25 mouse cellular contexts compared by ENCODE assay signal in the genomic region with DNA sequence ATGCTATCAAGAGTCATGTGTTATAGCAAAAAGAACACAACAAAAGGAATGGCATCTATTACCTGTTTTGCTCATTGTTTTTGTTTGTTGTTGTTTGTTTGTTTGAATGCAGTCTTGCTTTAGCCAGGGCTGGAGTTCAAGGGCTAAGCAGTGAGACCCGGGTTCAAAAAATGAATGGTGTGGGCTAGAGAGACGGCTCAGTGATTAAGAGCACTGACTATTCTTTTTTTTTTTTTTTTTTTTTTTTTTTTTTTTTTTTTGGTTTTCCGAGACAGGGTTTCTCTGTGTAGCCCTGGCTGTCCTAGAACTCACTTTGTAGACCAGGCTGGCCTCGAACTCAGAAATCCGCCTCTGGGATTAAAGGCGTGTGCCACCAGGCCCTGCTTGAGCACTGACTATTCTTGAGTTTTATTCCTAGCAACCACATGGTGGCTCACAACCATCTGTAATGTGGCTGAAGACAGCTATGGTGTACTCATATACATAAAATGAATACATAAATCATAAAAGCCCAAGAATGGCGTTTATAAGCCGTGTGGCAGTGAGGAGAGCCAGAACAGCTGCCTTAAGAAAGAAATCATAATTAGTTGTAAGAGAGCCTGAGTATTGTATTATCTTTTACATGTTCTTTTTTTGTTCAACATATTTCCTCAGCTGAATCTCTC. TPM values are rescaled to one million over a fixed set of nuclear protein-coding genes. Genes with fewer than 3 reads are reported as not detected.
DNase-seq lines count a peak whose midpoint lies in the region; ATAC-seq and TF ChIP-seq lines count a peak whose summit lies in the region.
"Had no signal": no experiment of that assay in that cellular context is flagged by ENCODE, and none has a peak within 500 bp of the region (broad histone marks: within the 10 kb centered on the region; RNA-seq: fewer than 3 reads in every experiment).

No protein-coding gene starts in this region.

- no peaks in the 10 kb centered on the region for H3K4me1 ChIP-seq in forebrain, embryonic 14.5 days (ENCODE audit: control insufficient read depth, insufficient read depth, low read length)
- H3K4me1 ChIP-seq in forebrain, embryonic 12.5 days = no peaks in the 10 kb centered on the region
- H3K4me1 ChIP-seq in kidney, postnatal 0 days (replicated peaks; ENCODE audit: insufficient read depth, low read length) = no peaks in the 10 kb centered on the region
- H3K4me1 ChIP-seq in lung, embryonic 16.5 days (replicated peaks; ENCODE audit: control insufficient read depth, insufficient read depth, low read length) = no peaks in the 10 kb centered on the region
- H3K4me1 ChIP-seq in MEL (ENCODE audit: control insufficient read depth in 1 of 2, insufficient read depth in 2 of 2, low read length in 2 of 2) = no peaks in the 10 kb centered on the region
- H3K4me1 ChIP-seq: embryonic facial prominence, embryonic 15.5 days had no signal

- WGBS in forebrain, embryonic 14.5 days = 88% methylated on average over 7 of the region's 8 CpGs
- WGBS in forebrain, embryonic 12.5 days = 85% methylated on average over 8 of the region's 8 CpGs
- WGBS in kidney, postnatal 0 days = 72% methylated on average over 8 of the region's 8 CpGs
- 67% methylated on average over 7 of the region's 8 CpGs for WGBS in lung, embryonic 16.5 days

- ATAC-seq in forebrain, embryonic 14.5 days = no peak
- ATAC-seq in forebrain, embryonic 12.5 days (ENCODE audit: low FRiP score) = no peak
- no peak for ATAC-seq in kidney, postnatal 0 days (replicated peaks; ENCODE audit: low FRiP score, low read depth)
- ATAC-seq in lung, embryonic 16.5 days (ENCODE audit: low read depth) = peak; percentile 73
- ATAC-seq: CD4-positive, CD25-positive, alpha-beta regulatory T cell, adult 4 months had no signal

- no peak for TF ChIP-seq EP300 in MEL (IDR thresholded peaks at IDR 0.05; ENCODE audit: low read depth in 1 of 2, low read length in 2 of 2)

- TF ChIP-seq CTCF in kidney, postnatal 0 days (IDR thresholded peaks at IDR 0.05; ENCODE audit: low read depth) = peak; percentile 23; the same call in 1 of the 2 replicates
- TF ChIP-seq CTCF in MEL (IDR thresholded peaks at IDR 0.05 in 2 of 3, conservative IDR thresholded peaks at IDR 0.05 in 1 of 3; ENCODE audit: control insufficient read depth in 1 of 3, insufficient read depth in 1 of 3, low read depth in 2 of 3, low read length in 3 of 3, poor library complexity in 1 of 3, severe bottlenecking in 1 of 3) = peak in 1 of 3 experiments; percentile 26; a peak in 2 of 6 replicates

- no peak overlapping the region for H3K9ac ChIP-seq in forebrain, embryonic 14.5 days (ENCODE audit: low read length)
- no peak overlapping the region for H3K9ac ChIP-seq in forebrain, embryonic 12.5 days
- H3K9ac ChIP-seq in kidney, postnatal 0 days (ENCODE audit: low read depth, low read length) = no peak overlapping the region
- H3K9ac ChIP-seq in lung, embryonic 16.5 days (ENCODE audit: low read length) = no peak overlapping the region
- H3K9ac ChIP-seq in MEL (ENCODE audit: control insufficient read depth, low read depth, low read length, poor library complexity, severe bottlenecking) = no peak overlapping the region
- H3K9ac ChIP-seq: embryonic facial prominence, embryonic 15.5 days; heart, embryonic 15.5 days; hindbrain, embryonic 14.5 days had no signal

- 0 out of 2 replicates have a peak, but pooled peaks cover 4% of the 10 kb centered on the region for H3K9me3 ChIP-seq in forebrain, embryonic 14.5 days (replicated peaks; ENCODE audit: control insufficient read depth, low read length)
- no peaks in the 10 kb centered on the region; the same call in 1 of the 2 replicates for H3K9me3 ChIP-seq in forebrain, embryonic 12.5 days
- no peaks in the 10 kb centered on the region for H3K9me3 ChIP-seq in kidney, postnatal 0 days (replicated peaks; ENCODE audit: low read length)
- peaks cover 9% of the 10 kb centered on the region for H3K9me3 ChIP-seq in lung, embryonic 16.5 days (ENCODE audit: control insufficient read depth, low read length)
- no peaks in the 10 kb centered on the region for H3K9me3 ChIP-seq in MEL (replicated peaks; ENCODE audit: insufficient read depth, low read length)
- H3K9me3 ChIP-seq: embryonic facial prominence, embryonic 15.5 days; heart, embryonic 15.5 days had no signal

- no peak for TF ChIP-seq POLR2A in MEL (IDR thresholded peaks at IDR 0.05; ENCODE audit: control insufficient read depth in 1 of 2, insufficient read depth in 1 of 2, low read depth in 1 of 2, low read length in 2 of 2, poor library complexity in 1 of 2)

- no peak; the same call in 1 of the 2 replicates for TF ChIP-seq RAD21 in MEL (IDR thresholded peaks at IDR 0.05; ENCODE audit: low read depth, low read length)

- H3K27me3 ChIP-seq in forebrain, embryonic 14.5 days (replicated peaks; ENCODE audit: control insufficient read depth, insufficient read depth, low read length) = no peaks in the 10 kb centered on the region
- H3K27me3 ChIP-seq in forebrain, embryonic 12.5 days = no peaks in the 10 kb centered on the region
- no peaks in the 10 kb centered on the region for H3K27me3 ChIP-seq in kidney, postnatal 0 days (ENCODE audit: insufficient read depth, low read length)
- H3K27me3 ChIP-seq in lung, embryonic 16.5 days (ENCODE audit: control insufficient read depth, insufficient read depth, low read depth, low read length) = no peaks in the 10 kb centered on the region
- no peaks in the 10 kb centered on the region for H3K27me3 ChIP-seq in MEL (ENCODE audit: control insufficient read depth in 1 of 2, insufficient read depth in 2 of 2, low read length in 2 of 2)
- H3K27me3 ChIP-seq: embryonic facial prominence, embryonic 15.5 days; heart, embryonic 15.5 days had no signal

- no peaks in the 10 kb centered on the region for H3K79me2 ChIP-seq in MEL (ENCODE audit: control insufficient read depth, insufficient read depth, low read length, poor library complexity)

- H3K4me3 ChIP-seq in forebrain, embryonic 14.5 days (ENCODE audit: low read depth, low read length) = no peak overlapping the region
- H3K4me3 ChIP-seq in forebrain, embryonic 12.5 days (replicated peaks) = no peak overlapping the region
- no peak overlapping the region for H3K4me3 ChIP-seq in kidney, postnatal 0 days (replicated peaks; ENCODE audit: low read depth, low read length)
- H3K4me3 ChIP-seq in lung, embryonic 16.5 days (ENCODE audit: low read length) = no peak overlapping the region
- H3K4me3 ChIP-seq in MEL (ENCODE audit: control insufficient read depth in 1 of 2, insufficient read depth in 1 of 2, low read depth in 2 of 2, low read length in 2 of 2) = no peak overlapping the region
- H3K4me3 ChIP-seq: embryonic facial prominence, embryonic 15.5 days; erythroblast, embryonic 14.5 days; forebrain, embryonic 10.5 days; heart, embryonic 15.5 days; hindbrain, embryonic 10.5 days had no signal

- H3K27ac ChIP-seq in forebrain, embryonic 14.5 days (ENCODE audit: low read depth, low read length) = no peak overlapping the region
- H3K27ac ChIP-seq in forebrain, embryonic 12.5 days = no peak overlapping the region
- no peak overlapping the region for H3K27ac ChIP-seq in kidney, postnatal 0 days
- H3K27ac ChIP-seq in lung, embryonic 16.5 days (ENCODE audit: low read length) = no peak overlapping the region
- no peak overlapping the region for H3K27ac ChIP-seq in MEL (ENCODE audit: control insufficient read depth, low read depth, low read length)
- H3K27ac ChIP-seq: embryonic facial prominence, embryonic 15.5 days; forebrain, embryonic 10.5 days; heart, embryonic 15.5 days; hindbrain, embryonic 10.5 days; hindbrain, embryonic 14.5 days had no signal

- no peak overlapping the region for H3K4me2 ChIP-seq in forebrain, embryonic 14.5 days (ENCODE audit: low read length)
- H3K4me2 ChIP-seq in forebrain, embryonic 12.5 days = no peak overlapping the region
- no peak overlapping the region for H3K4me2 ChIP-seq in kidney, postnatal 0 days (ENCODE audit: low read length)
- no peak overlapping the region for H3K4me2 ChIP-seq in lung, embryonic 16.5 days (ENCODE audit: low read depth, low read length)
- H3K4me2 ChIP-seq: embryonic facial prominence, embryonic 15.5 days; heart, embryonic 11.5 days; hindbrain, embryonic 14.5 days had no signal

- H3K36me3 ChIP-seq in forebrain, embryonic 14.5 days (ENCODE audit: control insufficient read depth, insufficient read depth, low read length) = no peaks in the 10 kb centered on the region
- H3K36me3 ChIP-seq in forebrain, embryonic 12.5 days (replicated peaks) = no peaks in the 10 kb centered on the region
- no peaks in the 10 kb centered on the region for H3K36me3 ChIP-seq in kidney, postnatal 0 days (ENCODE audit: insufficient read depth, low read length)
- no peaks in the 10 kb centered on the region for H3K36me3 ChIP-seq in lung, embryonic 16.5 days (ENCODE audit: control insufficient read depth, insufficient read depth, low read length)
- no peaks in the 10 kb centered on the region for H3K36me3 ChIP-seq in MEL (ENCODE audit: control insufficient read depth in 1 of 2, insufficient read depth in 2 of 2, low read length in 2 of 2)
- H3K36me3 ChIP-seq: embryonic facial prominence, embryonic 15.5 days; forebrain, embryonic 10.5 days; heart, embryonic 15.5 days; hindbrain, embryonic 10.5 days had no signal

- peak; percentile 12 for DNase-seq in forebrain, embryonic 14.5 days (ENCODE audit: low spot score)
- peak; percentile 27 for DNase-seq in kidney, postnatal 0 days (ENCODE audit: low spot score)
- no peak for DNase-seq in kidney, adult 18-20 months
- no peak for DNase-seq in lung, adult 18-20 months
- DNase-seq in MEL (ENCODE audit: low read depth, low spot score) = no peak
- no peak for DNase-seq in frontal cortex, postnatal 36 days (ENCODE audit: low spot score in 2 of 2)
- DNase-seq: adrenal gland, postnatal 10 days; B cell, adult 2 months; cerebellum, adult 11 months; cerebellum, adult 8-10 months; cerebellum, postnatal 14 days; embryo, embryonic 11 days; gastrocnemius, postnatal 10 days; heart, adult 18-20 months; heart, postnatal 14 days had no signal

RNA-seq across cellular contexts. Expression of a gene that starts 15.9 kb away (rescaled TPM):
- polyA plus RNA-seq in forebrain, embryonic 14.5 days (2014; fragmentation: Nextera tagmentation; extraction: Ambion mirVana) = 1,444 and 1,603 TPM in 2 replicates
- 1,436 and 1,495 TPM in 2 replicates for polyA plus RNA-seq in forebrain, embryonic 12.5 days (2016; fragmentation: Nextera tagmentation; extraction: Ambion mirVana)
- polyA plus RNA-seq in kidney, postnatal 0 days (2015; fragmentation: Nextera tagmentation; extraction: Ambion mirVana) = 707 and 805 TPM in 2 replicates
- 833 and 905 TPM in 2 replicates for polyA plus RNA-seq in lung, embryonic 16.5 days (2015; fragmentation: Nextera tagmentation; extraction: Ambion mirVana)
- total RNA-seq in MEL (2012; rRNA removed) = 303 and 356 TPM in 2 replicates
- polyA plus RNA-seq in MEL (2012; ENCODE audit: insufficient read depth in 1 of 2, insufficient read length in 2 of 2, low read depth in 1 of 2, low replicate concordance in 2 of 2, missing spikeins in 1 of 2) = 100 to 1,000 TPM; 755 to 855 TPM

RNA-seq across cellular contexts. Expression of a gene that starts 37.7 kb away (rescaled TPM):
- polyA plus RNA-seq in forebrain, embryonic 14.5 days (2014; fragmentation: Nextera tagmentation; extraction: Ambion mirVana) = 105 and 109 TPM in 2 replicates
- polyA plus RNA-seq in forebrain, embryonic 12.5 days (2016; fragmentation: Nextera tagmentation; extraction: Ambion mirVana) = 139 and 146 TPM in 2 replicates
- polyA plus RNA-seq in kidney, postnatal 0 days (2015; fragmentation: Nextera tagmentation; extraction: Ambion mirVana) = 106 and 112 TPM in 2 replicates
- 108 and 112 TPM in 2 replicates for polyA plus RNA-seq in lung, embryonic 16.5 days (2015; fragmentation: Nextera tagmentation; extraction: Ambion mirVana)
- total RNA-seq in MEL (2012; rRNA removed) = 68.0 and 68.4 TPM in 2 replicates
- polyA plus RNA-seq in MEL (2012; ENCODE audit: insufficient read depth in 1 of 2, insufficient read length in 2 of 2, low read depth in 1 of 2, low replicate concordance in 2 of 2, missing spikeins in 1 of 2) = 10 to 100 TPM; 33.8 to 66.2 TPM

Comparison
In these comparisons a context has a peak if more than half of its experiments do, and no peak if none do; other contexts are left out.
1. DNase-seq: peak in forebrain, embryonic 14.5 days (single experiment) and kidney, postnatal 0 days (single experiment); none in kidney, adult 18-20 months (single experiment), lung, adult 18-20 months (0 of 2), MEL (single experiment) and frontal cortex, postnatal 36 days (0 of 2).